Mouse (Mus musculus) embryonic facial prominence, embryonic 15.5 days (tissue): Measurements from ENCODE around the gene Fcor. TPM values are rescaled to one million over a fixed set of nuclear protein-coding genes. Genes with fewer than 3 reads are reported as not detected.
A peak's percentile ranks its signal among the peaks of the same experiment; 100 is the strongest.

ENCODE experiments used
- ATAC-seq: fragments of 200-750 bp; cut with Nextera tagmentation; 2 replicates; pipeline ENCODE4 v1.8.0; 2017; ENCODE audit warnings: low read depth, moderate TSS enrichment; ENCODE audit not compliant: insufficient number of reproducible peaks, low FRiP score, low TSS enrichment
- H3K27ac ChIP-seq: fragments of 300-500 bp; sonication (generic); replicated peaks from 2 replicates; pipeline ENCODE4 v1.5.1; 2015; ENCODE audit warnings: mild to moderate bottlenecking, inconsistent platforms
- H3K27me3 ChIP-seq: fragments of 300-500 bp; sonication (generic); 2 replicates; pipeline ENCODE4 v1.6.1; 2015; ENCODE audit warnings: inconsistent platforms
- H3K36me3 ChIP-seq: fragments of 300-500 bp; sonication (generic); 2 replicates; pipeline ENCODE4 v1.6.1; 2015; ENCODE audit warnings: mild to moderate bottlenecking, inconsistent platforms
- H3K4me1 ChIP-seq: fragments of 300-500 bp; sonication (generic); 2 replicates; pipeline ENCODE4 v1.6.1; 2015; ENCODE audit warnings: inconsistent platforms
- H3K4me2 ChIP-seq: fragments of 300-500 bp; sonication (generic); replicated peaks from 2 replicates; pipeline ENCODE4 v1.6.1; 2015; ENCODE audit warnings: mild to moderate bottlenecking, inconsistent platforms
- H3K4me3 ChIP-seq: fragments of 300-500 bp; sonication (generic); replicated peaks from 2 replicates; pipeline ENCODE4 v1.5.1; 2015; ENCODE audit warnings: mild to moderate bottlenecking, inconsistent platforms
- H3K9ac ChIP-seq: fragments of 300-500 bp; sonication (generic); 2 replicates; pipeline ENCODE4 v1.6.1; 2015; ENCODE audit warnings: inconsistent platforms
- H3K9me3 ChIP-seq: fragments of 300-500 bp; sonication (generic); replicated peaks from 2 replicates; pipeline ENCODE4 v1.6.1; 2016; ENCODE audit warnings: inconsistent platforms
- WGBS: fragments of 180-500 bp; shearing (Covaris S2); methylation state at CpG from one replicate; pipeline ENCODE4 v1.1.7; 2015; 5-methylcytosine and 5-hydroxymethylcytosine counted together
- polyA plus RNA-seq: library from polyadenylated mRNA; unstranded; fragments of >200 nt; fragmentation: Nextera tagmentation; extraction: Ambion mirVana; gene quantifications from 2 replicates; pipeline ENCODE4 v1.2.1, GENCODE M21; 2015

Gene Fcor
- polyA plus RNA-seq: 8.1 and 10.7 TPM in 2 replicates

DNA sequence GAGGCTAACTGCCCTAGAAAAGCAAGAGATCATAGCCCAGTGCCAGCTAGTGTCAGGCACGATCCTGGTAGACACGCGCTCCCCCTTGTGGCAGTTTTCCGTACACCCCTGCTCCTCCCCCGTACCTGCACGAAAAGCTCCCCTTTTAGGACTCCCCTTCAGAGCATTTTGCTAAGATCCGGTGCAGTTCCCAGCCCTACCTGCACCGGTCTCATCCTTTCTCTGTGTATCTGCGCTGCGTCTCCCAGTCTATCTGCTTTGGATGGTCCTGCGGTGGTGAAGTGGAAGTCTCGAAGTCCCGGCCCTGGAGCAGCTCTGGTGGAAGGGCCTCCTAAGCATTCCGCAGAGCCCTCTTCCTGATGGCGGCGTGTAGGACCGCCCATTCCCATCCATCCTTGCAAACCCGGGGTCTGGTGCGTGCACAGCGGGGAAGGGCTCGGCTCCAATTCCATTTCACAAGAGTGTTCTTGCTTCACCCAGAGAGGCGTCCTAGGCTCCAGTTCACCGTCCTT is at the start of gene Fcor:
TSS of gene Fcor (minus strand) at position 383 of the 512 bp plus-strand sequence.
- ATAC-seq: peak; percentile 84
- Histone ChIP-seq H3K4me3 (peak within 1 kb of the TSS; percentile 65), H3K4me2 (peak within 1 kb of the TSS; percentile 72), H3K9ac (peak within 1 kb of the TSS; percentile 47), H3K27me3 (no peaks in the 10 kb centered on the region), H3K36me3 (no peaks in the 10 kb centered on the region), H3K4me1 (peaks cover 10% of the 10 kb centered on the region), H3K9me3 (no peaks in the 10 kb centered on the region), H3K27ac (peak within 1 kb of the TSS; percentile 74)
- under 1% methylated on average over 23 of the region's 23 CpGs for WGBS

DNA sequence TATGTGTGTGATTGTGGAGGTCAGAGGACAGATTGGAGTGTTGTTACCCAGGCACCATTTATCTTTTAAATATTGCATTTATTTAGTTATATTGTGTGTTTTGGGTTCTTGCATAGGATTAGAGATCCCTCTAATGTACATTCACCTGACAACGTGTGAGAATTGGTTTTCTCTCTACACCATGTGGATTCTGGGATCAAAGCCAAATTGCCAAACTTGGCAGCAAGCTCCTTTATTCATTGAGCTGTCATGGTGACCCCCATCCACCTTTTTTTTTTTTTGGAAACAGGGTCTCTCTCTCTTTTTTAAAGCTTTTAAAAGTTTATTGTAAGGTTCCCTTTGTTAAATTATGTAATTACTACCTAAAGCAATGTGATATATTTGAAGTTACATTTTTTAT is 48.9 kb upstream of the Fcor start:
- Histone ChIP-seq H3K27ac (no peak overlapping the region), H3K9ac (no peak overlapping the region), H3K9me3 (no peaks in the 10 kb centered on the region), H3K27me3 (no peaks in the 10 kb centered on the region), H3K4me2 (no peak overlapping the region), H3K4me1 (no peaks in the 10 kb centered on the region), H3K36me3 (no peaks in the 10 kb centered on the region), H3K4me3 (no peak overlapping the region)
- 33% methylated on average over 1 of the region's 1 CpGs for WGBS
- no peak for ATAC-seq

DNA sequence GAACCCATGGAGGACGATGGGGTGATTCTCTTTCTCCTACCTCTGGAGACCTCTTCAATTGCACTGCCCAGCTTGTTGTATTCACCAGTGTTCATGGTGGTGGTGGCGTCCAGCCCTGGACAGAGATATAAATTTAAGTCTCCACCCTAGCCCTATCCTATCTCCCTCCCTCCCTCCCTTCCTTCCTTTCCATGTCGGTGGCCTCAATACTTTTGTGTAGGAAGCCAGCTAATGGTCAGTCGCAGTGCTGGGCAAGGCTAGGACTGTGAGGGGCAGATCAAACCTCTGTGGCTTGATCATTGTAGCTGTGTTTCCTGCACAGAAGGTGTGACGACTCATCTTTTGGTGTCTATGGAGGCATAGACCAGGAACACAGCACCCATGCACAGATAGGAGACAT is 48.4 kb upstream of the Fcor start, which contains the start of gene Clec4g:
TSS of gene Clec4g (minus strand) at position 101 of the 400 bp plus-strand sequence.
- H3K27ac ChIP-seq: no peak within 1 kb of the TSS
- no peaks in the 10 kb centered on the region for H3K27me3 ChIP-seq
- no peak within 1 kb of the TSS for H3K4me3 ChIP-seq
- no peaks in the 10 kb centered on the region for H3K36me3 ChIP-seq
- 70% methylated on average over 5 of the region's 5 CpGs for WGBS
- H3K4me2 ChIP-seq: no peak within 1 kb of the TSS
- H3K4me1 ChIP-seq: no peaks in the 10 kb centered on the region
- no peak for ATAC-seq
- H3K9ac ChIP-seq: no peak within 1 kb of the TSS
- H3K9me3 ChIP-seq: no peaks in the 10 kb centered on the region

DNA sequence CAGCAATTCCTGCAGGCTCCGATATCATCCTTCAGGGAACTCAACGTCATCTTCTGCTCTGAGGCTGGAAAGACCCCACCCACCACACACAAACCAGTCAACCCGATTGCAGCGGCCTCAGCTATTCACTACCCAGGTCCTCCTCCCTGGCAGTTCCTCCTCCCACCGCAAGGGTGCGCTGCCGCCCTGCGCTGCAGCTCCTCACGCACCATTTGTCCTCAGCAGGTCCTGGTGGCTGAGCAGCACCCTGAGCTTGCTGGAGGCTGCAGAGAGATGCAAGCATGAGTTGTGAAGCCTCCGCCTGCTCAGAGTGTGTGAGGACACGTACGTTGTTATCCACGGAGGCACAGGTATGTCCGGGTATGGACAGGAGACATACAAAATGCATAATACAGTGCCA is 46.4 kb upstream of the Fcor start:
- Histone ChIP-seq H3K27me3 (no peaks in the 10 kb centered on the region), H3K4me2 (no peak overlapping the region), H3K36me3 (no peaks in the 10 kb centered on the region), H3K9ac (no peak overlapping the region), H3K27ac (no peak overlapping the region), H3K4me1 (no peaks in the 10 kb centered on the region), H3K9me3 (no peaks in the 10 kb centered on the region), H3K4me3 (no peak overlapping the region)
- no peak for ATAC-seq
- WGBS: 14% methylated on average over 14 of the region's 14 CpGs

DNA sequence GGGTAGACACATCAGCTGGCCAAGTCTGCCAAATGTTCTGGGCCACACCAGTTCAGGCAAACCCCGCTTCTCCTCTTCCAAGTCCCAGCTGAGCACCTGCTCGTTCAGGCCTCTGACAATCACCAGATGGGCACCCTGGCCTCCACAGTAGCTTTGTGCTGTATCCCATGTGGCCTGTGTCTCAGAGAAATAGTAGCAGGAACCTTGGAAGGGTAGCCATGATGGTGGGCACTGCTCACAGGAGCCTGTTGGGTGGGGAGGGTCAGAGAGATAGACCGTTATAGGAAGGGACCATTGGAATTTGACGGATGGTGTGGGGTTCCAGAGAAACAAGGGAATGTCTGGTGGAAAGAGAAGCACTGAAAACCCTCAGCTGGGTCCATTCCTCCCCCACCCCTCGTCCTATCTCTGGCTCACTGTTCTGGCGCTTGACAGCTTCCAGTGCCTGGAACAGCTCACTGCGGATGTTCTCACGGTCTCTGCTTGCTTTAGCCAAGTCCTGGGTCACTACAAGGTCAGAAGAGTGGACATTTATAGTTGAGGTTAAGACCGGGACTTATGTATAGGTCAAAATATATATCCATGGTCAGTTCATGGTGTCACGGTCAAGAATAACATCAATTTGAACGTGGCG is 45.3 kb upstream of the Fcor start:
- Histone ChIP-seq H3K27ac (no peak overlapping the region), H3K9me3 (no peaks in the 10 kb centered on the region), H3K36me3 (no peaks in the 10 kb centered on the region), H3K4me1 (no peaks in the 10 kb centered on the region), H3K4me3 (no peak overlapping the region), H3K4me2 (no peak overlapping the region), H3K9ac (no peak overlapping the region), H3K27me3 (no peaks in the 10 kb centered on the region)
- WGBS: 80% methylated on average over 12 of the region's 12 CpGs
- ATAC-seq: no peak

DNA sequence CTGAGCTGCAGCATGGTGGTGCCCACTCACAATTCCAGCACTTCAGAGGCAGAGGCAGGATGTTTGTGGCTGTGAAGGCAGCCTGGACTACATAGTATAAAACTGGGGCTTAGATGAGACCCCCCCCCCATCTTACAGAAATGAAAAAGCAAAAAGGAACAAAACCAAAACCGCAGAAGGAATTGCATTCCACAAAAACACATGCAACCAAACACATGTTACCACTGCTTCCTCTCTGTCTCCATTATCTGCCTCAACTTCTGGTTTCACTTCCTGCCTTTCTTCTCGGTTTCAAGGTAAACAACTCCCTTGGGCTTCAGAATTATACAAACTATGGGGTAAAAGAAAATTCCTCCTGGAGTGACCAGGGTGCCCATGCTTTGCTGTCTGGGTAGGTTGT is 39.5 kb upstream of the Fcor start:
- Histone ChIP-seq H3K27ac (no peak overlapping the region), H3K36me3 (no peaks in the 10 kb centered on the region), H3K4me1 (no peaks in the 10 kb centered on the region), H3K4me2 (no peak overlapping the region), H3K9me3 (no peaks in the 10 kb centered on the region), H3K4me3 (no peak overlapping the region), H3K9ac (no peak overlapping the region), H3K27me3 (no peaks in the 10 kb centered on the region)
- WGBS: 49% methylated on average over 2 of the region's 2 CpGs
- ATAC-seq: no peak

DNA sequence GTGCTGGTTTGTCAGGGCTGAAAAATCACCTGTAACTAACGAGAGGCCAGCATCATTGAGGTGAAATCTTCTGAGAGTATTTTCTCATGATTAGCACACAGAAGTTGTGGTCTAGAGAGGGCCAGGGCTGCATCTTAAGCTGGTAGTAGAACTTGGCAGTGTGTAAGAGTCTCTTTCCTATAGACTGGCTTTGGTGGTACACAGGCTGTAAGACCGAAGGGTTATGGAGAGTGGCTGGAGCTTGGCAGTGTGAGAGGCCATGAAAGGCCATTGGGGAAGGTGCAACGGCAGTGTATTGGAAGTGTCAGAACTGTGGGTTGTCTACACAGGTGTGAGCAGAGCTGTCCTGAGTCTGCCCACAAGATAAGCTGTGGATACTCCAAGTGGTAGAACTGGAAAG is 38.1 kb upstream of the Fcor start:
- H3K4me2 ChIP-seq: no peak overlapping the region
- H3K4me1 ChIP-seq: no peaks in the 10 kb centered on the region
- no peak overlapping the region for H3K9ac ChIP-seq
- no peak overlapping the region for H3K27ac ChIP-seq
- no peaks in the 10 kb centered on the region for H3K9me3 ChIP-seq
- H3K27me3 ChIP-seq: no peaks in the 10 kb centered on the region
- no peak for ATAC-seq
- WGBS: 74% methylated on average over 3 of the region's 3 CpGs
- H3K4me3 ChIP-seq: no peak overlapping the region
- H3K36me3 ChIP-seq: no peaks in the 10 kb centered on the region

DNA sequence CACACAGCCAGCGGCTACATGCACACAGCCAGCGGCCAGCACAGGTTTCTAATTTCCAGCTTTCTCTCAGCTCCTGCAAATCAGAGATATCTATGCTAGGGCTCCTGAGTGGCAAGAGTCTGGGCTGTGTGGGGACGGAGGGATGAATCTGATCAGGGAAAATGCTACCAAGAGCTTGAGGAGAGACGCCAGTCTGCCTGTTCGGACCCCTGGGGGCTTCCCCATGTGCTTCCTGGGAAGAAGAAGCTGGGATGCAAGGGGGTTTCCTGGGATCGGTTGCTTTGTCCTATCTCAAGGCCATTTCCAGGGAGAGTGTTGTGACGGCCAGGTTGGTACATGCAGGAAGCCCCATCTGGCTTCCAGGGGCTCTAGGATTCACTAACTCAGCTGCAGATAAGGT is 35.4 kb upstream of the Fcor start:
- no peak overlapping the region for H3K4me3 ChIP-seq
- no peaks in the 10 kb centered on the region for H3K36me3 ChIP-seq
- no peak overlapping the region for H3K9ac ChIP-seq
- no peaks in the 10 kb centered on the region for H3K27me3 ChIP-seq
- no peak overlapping the region for H3K4me2 ChIP-seq
- no peak overlapping the region for H3K27ac ChIP-seq
- no peaks in the 10 kb centered on the region for H3K4me1 ChIP-seq
- 51% methylated on average over 7 of the region's 7 CpGs for WGBS
- H3K9me3 ChIP-seq: no peaks in the 10 kb centered on the region
- no peak for ATAC-seq

DNA sequence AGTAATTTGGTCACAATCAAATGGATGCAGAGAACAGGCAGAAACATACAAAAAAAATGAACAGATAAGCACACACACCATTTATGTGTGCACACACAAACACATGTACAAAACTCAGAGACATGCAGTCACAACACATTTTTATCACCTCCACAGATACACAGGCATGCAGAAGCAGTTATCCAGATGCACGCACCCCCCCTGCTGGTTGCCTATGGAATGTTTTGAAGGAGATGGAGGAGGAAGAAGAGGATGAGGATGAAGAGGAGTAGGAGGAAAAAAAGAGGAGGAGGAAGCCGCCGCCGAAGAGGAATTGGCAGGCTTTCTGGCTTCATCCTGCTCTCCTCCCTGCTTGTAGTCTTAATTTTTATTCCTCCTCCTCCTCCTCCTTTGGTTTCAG is 33.5 kb upstream of the Fcor start:
- ATAC-seq: no peak
- H3K4me1 ChIP-seq: no peaks in the 10 kb centered on the region
- H3K9ac ChIP-seq: no peak overlapping the region
- no peak overlapping the region for H3K4me3 ChIP-seq
- no peaks in the 10 kb centered on the region for H3K27me3 ChIP-seq
- H3K27ac ChIP-seq: no peak overlapping the region
- H3K9me3 ChIP-seq: no peaks in the 10 kb centered on the region
- 59% methylated on average over 4 of the region's 4 CpGs for WGBS
- H3K4me2 ChIP-seq: no peak overlapping the region
- no peaks in the 10 kb centered on the region for H3K36me3 ChIP-seq

DNA sequence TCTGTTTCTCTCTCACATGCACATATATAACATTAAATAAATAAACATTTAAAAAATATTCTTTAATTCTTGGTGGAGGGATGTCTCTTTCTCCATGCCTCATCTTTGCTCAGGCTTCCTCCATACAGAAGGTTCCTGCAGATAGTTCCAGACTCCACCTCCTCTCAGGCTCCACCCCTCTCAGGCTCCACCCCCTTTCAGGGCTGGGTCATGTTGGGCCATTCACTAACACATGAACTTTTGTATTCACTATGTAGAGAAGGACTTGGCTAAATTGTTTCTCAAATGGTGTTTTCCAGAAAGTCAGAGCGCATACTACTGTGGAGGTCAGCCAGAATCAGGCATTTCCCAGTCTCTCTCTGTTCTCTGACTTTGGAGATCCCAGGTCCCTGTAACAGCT is 29.3 kb upstream of the Fcor start:
- no peaks in the 10 kb centered on the region for H3K27me3 ChIP-seq

DNA sequence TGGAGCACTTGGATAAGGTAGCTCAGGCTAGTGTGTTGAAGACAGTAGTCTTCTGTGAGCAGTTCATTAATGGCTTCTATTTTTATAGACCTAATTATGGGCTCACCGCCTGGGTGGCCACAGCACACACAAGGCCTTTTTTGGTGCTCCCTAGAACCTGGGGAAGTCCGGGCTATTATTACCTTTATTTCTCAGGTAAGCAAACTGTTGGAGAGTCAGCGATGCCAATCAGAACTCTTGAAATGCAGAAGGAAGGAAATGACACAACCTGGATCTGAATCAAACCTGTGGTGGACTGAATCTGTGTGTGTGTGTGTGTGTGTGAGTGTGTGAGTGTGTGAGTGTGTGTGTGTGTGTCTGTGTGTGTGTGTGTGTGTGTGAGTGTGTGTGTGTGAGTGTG is 22.0 kb upstream of the Fcor start, which contains the start of gene Fcer2a:
TSS of gene Fcer2a (minus strand) at position 55 of the 400 bp plus-strand sequence.
- H3K4me2 ChIP-seq: no peak within 1 kb of the TSS
- no peak for ATAC-seq
- H3K9me3 ChIP-seq: no peaks in the 10 kb centered on the region
- H3K27me3 ChIP-seq: no peaks in the 10 kb centered on the region
- no peak within 1 kb of the TSS for H3K9ac ChIP-seq
- H3K27ac ChIP-seq: no peak within 1 kb of the TSS
- H3K36me3 ChIP-seq: no peaks in the 10 kb centered on the region
- H3K4me3 ChIP-seq: no peak within 1 kb of the TSS
- 78% methylated on average over 3 of the region's 3 CpGs for WGBS
- H3K4me1 ChIP-seq: no peaks in the 10 kb centered on the region

More for the DNA sequence above, 29.3 kb upstream of the Fcor start:
- no peak overlapping the region for H3K27ac ChIP-seq
- WGBS: 97% methylated on average over 1 of the region's 1 CpGs
- no peaks in the 10 kb centered on the region for H3K4me1 ChIP-seq
- H3K36me3 ChIP-seq: no peaks in the 10 kb centered on the region
- no peak overlapping the region for H3K4me2 ChIP-seq
- H3K9me3 ChIP-seq: no peaks in the 10 kb centered on the region
- no peak for ATAC-seq
- H3K4me3 ChIP-seq: no peak overlapping the region
- no peak overlapping the region for H3K9ac ChIP-seq

DNA sequence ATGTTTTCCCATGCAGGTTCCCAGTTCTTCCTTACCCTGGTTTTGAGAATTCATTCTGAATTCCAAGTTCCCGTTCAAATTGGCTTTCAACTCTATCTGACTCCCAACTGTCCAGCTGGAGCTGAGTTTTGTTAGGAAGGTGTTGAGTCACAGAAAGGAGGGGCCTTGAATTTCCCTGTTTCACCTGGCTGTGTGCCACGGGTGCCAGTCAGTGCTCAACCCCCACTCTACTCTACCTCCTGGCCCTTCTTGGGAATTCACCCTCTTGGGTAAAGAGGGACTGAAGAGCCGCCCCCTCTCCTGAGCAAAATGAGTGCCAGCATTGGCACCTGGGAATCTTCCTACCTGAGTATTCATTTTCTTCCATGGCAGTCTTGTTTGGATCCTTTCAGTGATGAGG is 18.6 kb upstream of the Fcor start:
- WGBS: 70% methylated on average over 3 of the region's 3 CpGs
- no peaks in the 10 kb centered on the region for H3K27me3 ChIP-seq
- H3K36me3 ChIP-seq: no peaks in the 10 kb centered on the region
- no peaks in the 10 kb centered on the region for H3K9me3 ChIP-seq
- no peak overlapping the region for H3K4me3 ChIP-seq
- H3K9ac ChIP-seq: no peak overlapping the region
- no peak overlapping the region for H3K27ac ChIP-seq
- no peak for ATAC-seq
- no peak overlapping the region for H3K4me2 ChIP-seq
- H3K4me1 ChIP-seq: no peaks in the 10 kb centered on the region
